Mouse (Mus musculus) intestine, postnatal 0 days (tissue): ENCODE data around the gene Ppm1h. TPM values are rescaled to one million over a fixed set of nuclear protein-coding genes. Genes with fewer than 3 reads are reported as not detected.
"Not testable (repeated sequence)": the region's sequence is repeated elsewhere in the genome, so short reads cannot be mapped to it uniquely, and the experiment has no call there.

Source experiments
- ATAC-seq: fragments of 200-750 bp; cut with Nextera tagmentation; 2 replicates; pipeline ENCODE4 v1.8.0; 2017; ENCODE audit warnings: mild to moderate bottlenecking, moderate TSS enrichment, moderate library complexity
- H3K27ac ChIP-seq: fragments of 300-500 bp; sonication (generic); 2 replicates; pipeline ENCODE4 v1.5.1; 2014; ENCODE audit warnings: mild to moderate bottlenecking, low read depth, low read length, moderate library complexity
- H3K27me3 ChIP-seq: fragments of 300-500 bp; sonication (generic); replicated peaks from 2 replicates; pipeline ENCODE4 v1.6.1; 2014; ENCODE audit warnings: low read length, mixed read lengths; ENCODE audit not compliant: control insufficient read depth, insufficient read depth
- H3K36me3 ChIP-seq: fragments of 300-500 bp; sonication (generic); 2 replicates; pipeline ENCODE4 v1.6.1; 2014; ENCODE audit warnings: mild to moderate bottlenecking, moderate library complexity; ENCODE audit not compliant: control insufficient read depth, insufficient read depth
- H3K4me1 ChIP-seq: fragments of 300-500 bp; sonication (generic); replicated peaks from 2 replicates; pipeline ENCODE4 v1.6.1; 2014; ENCODE audit warnings: antibody characterized with exemption, low read length, mixed read lengths; ENCODE audit not compliant: control insufficient read depth, insufficient read depth
- H3K4me2 ChIP-seq: fragments of 300-500 bp; sonication (generic); replicated peaks from 2 replicates; pipeline ENCODE4 v1.6.1; 2014; ENCODE audit warnings: low read depth, mild to moderate bottlenecking, moderate library complexity
- H3K4me3 ChIP-seq: fragments of 300-500 bp; sonication (generic); 2 replicates; pipeline ENCODE4 v1.5.1; 2014; ENCODE audit warnings: low read depth, low read length
- H3K9ac ChIP-seq: fragments of 300-500 bp; sonication (generic); 2 replicates; pipeline ENCODE4 v1.6.1; 2014; ENCODE audit warnings: mild to moderate bottlenecking, low read depth, low read length
- H3K9me3 ChIP-seq: fragments of 300-500 bp; sonication (generic); 2 replicates; pipeline ENCODE4 v1.6.1; 2016; ENCODE audit warnings: mixed run types; ENCODE audit not compliant: control insufficient read depth
- CTCF ChIP-seq: sonication (generic); IDR thresholded peaks from 2 replicates; pipeline ENCODE4 v1.5.1; 2016; ENCODE audit warnings: low read depth, mild to moderate bottlenecking, control low read depth, antibody characterized with exemption, moderate library complexity
- WGBS: fragments of 180-500 bp; shearing (Covaris S2); extraction: QIAGEN DNeasy Blood & Tissue Kit; methylation state at CpG from one replicate; pipeline ENCODE4 v1.1.7; 2014; 5-methylcytosine and 5-hydroxymethylcytosine counted together
- polyA plus RNA-seq: library from polyadenylated mRNA; unstranded; fragments of >200 nt; fragmentation: Nextera tagmentation; extraction: Ambion mirVana; gene quantifications from 2 replicates; pipeline ENCODE4 v1.2.1, GENCODE M21; 2015

Gene Ppm1h
- polyA plus RNA-seq, 1 experiment from 2014 or later = 17.9 TPM

GRCm38 (mm10) chr10:122918754-122919153, 240.2 kb downstream of the Ppm1h start:
- no peak for TF ChIP-seq CTCF
- Histone ChIP-seq H3K36me3 (peaks cover 13% of the 10 kb centered on the region; the same call in 1 of the 2 replicates), H3K4me1 (no peaks in the 10 kb centered on the region), H3K27ac (no peak overlapping the region), H3K9me3 (no peaks in the 10 kb centered on the region), H3K4me2 (no peak overlapping the region), H3K4me3 (no peak overlapping the region), H3K27me3 (no peaks in the 10 kb centered on the region), H3K9ac (no peak overlapping the region)
- WGBS = 90% methylated on average over 5 of the region's 5 CpGs
- no peak for ATAC-seq

GRCm38 (mm10) chr10:122919416-122919815, 240.9 kb downstream of the Ppm1h start:
- H3K4me3 ChIP-seq = no peak overlapping the region
- TF ChIP-seq CTCF = no peak
- H3K4me2 ChIP-seq = no peak overlapping the region
- no peak overlapping the region for H3K9ac ChIP-seq
- peaks cover 13% of the 10 kb centered on the region; the same call in 1 of the 2 replicates for H3K36me3 ChIP-seq
- H3K27me3 ChIP-seq = no peaks in the 10 kb centered on the region
- 89% methylated on average over 2 of the region's 2 CpGs for WGBS
- no peaks in the 10 kb centered on the region for H3K4me1 ChIP-seq
- no peaks in the 10 kb centered on the region for H3K9me3 ChIP-seq
- no peak for ATAC-seq
- H3K27ac ChIP-seq = no peak overlapping the region

DNA sequence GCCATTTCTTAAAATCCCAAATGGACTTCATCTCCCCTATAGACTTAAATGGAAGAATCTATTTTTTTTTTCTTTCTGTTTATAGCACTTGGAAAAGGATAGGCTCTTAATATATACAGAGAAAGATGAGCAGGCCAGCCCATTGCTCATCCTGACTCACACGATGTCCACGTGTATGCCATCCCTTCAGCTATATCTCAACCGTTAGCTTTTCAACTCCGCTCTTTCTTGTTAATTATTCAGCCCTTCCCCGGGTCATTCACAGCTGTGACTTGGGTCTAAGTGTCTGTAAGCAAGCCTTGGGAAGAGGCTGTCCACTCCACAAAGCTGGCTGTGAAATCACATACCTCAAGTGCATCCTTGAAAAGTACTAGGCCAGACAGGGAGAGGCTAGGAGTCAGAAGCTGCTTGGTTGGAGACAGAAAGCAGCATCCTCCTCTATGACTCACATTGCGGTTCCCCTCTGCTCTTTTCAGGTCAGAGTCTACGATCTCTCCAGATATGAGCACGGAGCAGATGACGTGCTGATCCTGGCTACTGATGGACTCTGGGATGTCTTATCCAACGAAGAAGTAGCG, 241.7 kb downstream of the Ppm1h start:
- TF ChIP-seq CTCF = no peak
- no peak for ATAC-seq
- Histone ChIP-seq H3K27me3 (no peaks in the 10 kb centered on the region), H3K9ac (no peak overlapping the region), H3K4me2 (no peak overlapping the region), H3K36me3 (peaks cover 13% of the 10 kb centered on the region; the same call in 1 of the 2 replicates), H3K27ac (no peak overlapping the region), H3K4me1 (no peaks in the 10 kb centered on the region), H3K9me3 (no peaks in the 10 kb centered on the region), H3K4me3 (no peak overlapping the region)
- 70% methylated on average over 11 of the region's 11 CpGs for WGBS

DNA sequence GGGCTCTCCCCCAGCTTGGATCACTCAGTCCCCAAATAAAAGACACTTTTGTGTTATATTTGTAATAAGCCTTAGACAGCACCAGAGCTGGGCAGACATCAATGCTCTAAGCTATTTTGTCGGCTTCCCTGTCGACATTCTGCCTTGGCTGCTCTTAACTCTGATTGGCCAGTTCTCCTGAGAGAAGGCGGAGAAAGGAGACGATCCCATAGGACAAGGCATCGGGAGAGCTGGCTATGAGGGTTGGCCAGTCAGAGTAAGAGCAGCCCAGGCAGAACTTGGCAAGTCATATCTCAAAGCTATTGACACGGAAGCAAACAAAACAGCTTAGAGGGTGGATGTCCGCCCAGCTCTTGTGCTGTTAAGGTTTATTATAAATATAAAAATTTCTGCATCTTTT, 243.7 kb downstream of the Ppm1h start:
- Histone ChIP-seq H3K4me3 (no peak overlapping the region), H3K27me3 (no peaks in the 10 kb centered on the region), H3K9ac (no peak overlapping the region), H3K36me3 (peaks cover 13% of the 10 kb centered on the region; the same call in 1 of the 2 replicates), H3K4me1 (no peaks in the 10 kb centered on the region), H3K27ac (no peak overlapping the region), H3K4me2 (no peak overlapping the region), H3K9me3 (no peaks in the 10 kb centered on the region)
- TF ChIP-seq CTCF = no peak
- 35% methylated on average over 7 of the region's 7 CpGs for WGBS
- ATAC-seq = no peak

GRCm38 (mm10) chr10:122924571-122924970, 246.0 kb downstream of the Ppm1h start:
- not testable (repeated sequence) for H3K27me3 ChIP-seq, H3K4me3 ChIP-seq, ATAC-seq, H3K9ac ChIP-seq, H3K9me3 ChIP-seq, H3K27ac ChIP-seq, H3K4me2 ChIP-seq, H3K4me1 ChIP-seq
- 83% methylated on average over 5 of the region's 5 CpGs for WGBS
- peaks cover 12% of the 10 kb centered on the region; the same call in 1 of the 2 replicates for H3K36me3 ChIP-seq

DNA sequence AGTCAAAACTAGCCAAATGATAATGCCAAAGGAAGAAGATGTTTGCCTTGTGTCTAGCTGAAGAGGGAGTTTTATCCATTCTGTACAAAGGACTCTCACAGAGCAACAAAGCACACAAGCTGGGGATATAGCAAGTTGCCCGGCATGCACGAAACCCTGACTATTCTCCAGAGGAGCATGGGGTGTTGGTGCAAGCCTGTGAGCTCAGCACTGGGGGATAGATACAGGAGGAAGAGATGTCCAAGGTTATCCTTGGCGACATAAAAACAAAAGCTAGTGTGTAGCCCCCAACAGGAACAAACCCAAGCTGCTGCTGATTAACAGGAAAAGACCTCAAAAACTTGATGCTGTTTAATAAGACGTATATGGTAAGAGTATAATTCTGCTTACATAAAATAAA, 247.7 kb downstream of the Ppm1h start:
- no peak for ATAC-seq
- H3K4me3 ChIP-seq = no peak overlapping the region
- H3K9ac ChIP-seq = no peak overlapping the region
- TF ChIP-seq CTCF = no peak
- H3K27ac ChIP-seq = no peak overlapping the region
- 91% methylated on average over 4 of the region's 4 CpGs for WGBS
- 0 out of 2 replicates have a peak, but pooled peaks cover 1% of the 10 kb centered on the region for H3K36me3 ChIP-seq
- H3K9me3 ChIP-seq = no peaks in the 10 kb centered on the region
- H3K4me1 ChIP-seq = no peaks in the 10 kb centered on the region
- no peak overlapping the region for H3K4me2 ChIP-seq
- H3K27me3 ChIP-seq = no peaks in the 10 kb centered on the region

- H3K9ac ChIP-seq = no peak overlapping the region
- H3K36me3 ChIP-seq = 0 out of 2 replicates have a peak, but pooled peaks cover 4% of the 10 kb centered on the region
- H3K4me1 ChIP-seq = no peaks in the 10 kb centered on the region
- 84% methylated on average over 4 of the region's 4 CpGs for WGBS
- no peak overlapping the region for H3K4me2 ChIP-seq
- TF ChIP-seq CTCF = no peak
- H3K4me3 ChIP-seq = no peak overlapping the region
- H3K27me3 ChIP-seq = no peaks in the 10 kb centered on the region
- no peak overlapping the region for H3K27ac ChIP-seq
- ATAC-seq = no peak
- no peaks in the 10 kb centered on the region for H3K9me3 ChIP-seq
Observed at GRCm38 (mm10) chr10:122930520-122930919, 252.0 kb downstream of the Ppm1h start.
